Mouse (Mus musculus) bone marrow, adult 2 months (tissue): ENCODE results near the gene Nfia. TPM values are rescaled to one million over a fixed set of nuclear protein-coding genes. Genes with fewer than 3 reads are reported as not detected.

Experiments used
- H3K27ac ChIP-seq: fragments of 200-500 bp; 2 replicates; pipeline ENCODE4 v1.5.1; 2012; ENCODE audit warnings: low read depth, mild to moderate bottlenecking, control low read depth, inconsistent platforms, low read length; ENCODE audit not compliant: control insufficient read depth, poor library complexity, insufficient read depth
- H3K4me1 ChIP-seq: fragments of 200-500 bp; 2 replicates; pipeline ENCODE4 v1.6.1; 2011; ENCODE audit warnings: low read length; ENCODE audit not compliant: control insufficient read depth, insufficient read depth
- H3K4me3 ChIP-seq: fragments of 200-500 bp; replicated peaks from 2 replicates; pipeline ENCODE3; 2011; ENCODE audit warnings: mild to moderate bottlenecking, low read depth, low read length, control low read depth; ENCODE audit not compliant: control insufficient read depth
- CTCF ChIP-seq: fragments of 200-500 bp; IDR thresholded peaks from 2 replicates; pipeline ENCODE4 v1.5.1; 2011; ENCODE audit warnings: low read length, control low read depth; ENCODE audit not compliant: control insufficient read depth, insufficient read depth
- POLR2A ChIP-seq: fragments of 200-500 bp; IDR thresholded peaks from 2 replicates; pipeline ENCODE4 v1.6.1; 2011; ENCODE audit warnings: low read depth, mild to moderate bottlenecking, control low read depth, low read length, borderline replicate concordance; ENCODE audit not compliant: control insufficient read depth
- WGBS: fragments of 180-500 bp; shearing (Covaris S2); methylation state at CpG from one replicate; pipeline ENCODE4 v1.1.7; 2018; 5-methylcytosine and 5-hydroxymethylcytosine counted together
- polyA plus RNA-seq: library from polyadenylated mRNA; stranded (reverse); fragments of >200 nt; gene quantifications from 2 replicates; pipeline ENCODE4 v1.2.4, GENCODE M21; 2011; ENCODE audit warnings: low replicate concordance; ENCODE audit not compliant: missing spikeins, insufficient read depth, insufficient read length

Gene Nfia
- polyA plus RNA-seq, 1 experiment: 5.8 TPM

DNA sequence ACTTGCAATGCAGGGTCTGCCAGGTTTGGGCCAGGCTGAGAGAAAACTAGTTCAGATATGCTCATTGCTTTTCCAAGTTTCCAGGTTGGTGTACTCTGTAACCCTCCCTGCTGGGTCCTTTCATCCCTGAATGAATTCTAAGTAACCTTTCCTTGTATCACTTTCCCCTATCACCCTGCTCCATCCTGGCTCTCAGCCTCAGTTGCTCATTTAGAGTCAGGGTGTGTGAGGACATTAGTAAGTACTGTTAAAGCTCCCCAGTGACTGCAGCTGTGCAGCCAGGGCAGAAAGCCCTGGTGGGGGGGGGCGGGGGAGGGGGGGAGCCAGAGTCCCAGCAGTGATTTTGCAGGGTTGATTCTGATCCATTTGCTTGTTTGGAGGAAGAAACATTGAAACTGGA is 56.0 kb downstream of the Nfia start:
- TF ChIP-seq CTCF (no peak), POLR2A (no peak)
- Histone ChIP-seq H3K27ac (no peak overlapping the region), H3K4me1 (no peaks in the 10 kb centered on the region; the same call in 1 of the 2 replicates), H3K4me3 (no peak overlapping the region)
- 70% methylated on average over 1 of the region's 1 CpGs for WGBS

DNA sequence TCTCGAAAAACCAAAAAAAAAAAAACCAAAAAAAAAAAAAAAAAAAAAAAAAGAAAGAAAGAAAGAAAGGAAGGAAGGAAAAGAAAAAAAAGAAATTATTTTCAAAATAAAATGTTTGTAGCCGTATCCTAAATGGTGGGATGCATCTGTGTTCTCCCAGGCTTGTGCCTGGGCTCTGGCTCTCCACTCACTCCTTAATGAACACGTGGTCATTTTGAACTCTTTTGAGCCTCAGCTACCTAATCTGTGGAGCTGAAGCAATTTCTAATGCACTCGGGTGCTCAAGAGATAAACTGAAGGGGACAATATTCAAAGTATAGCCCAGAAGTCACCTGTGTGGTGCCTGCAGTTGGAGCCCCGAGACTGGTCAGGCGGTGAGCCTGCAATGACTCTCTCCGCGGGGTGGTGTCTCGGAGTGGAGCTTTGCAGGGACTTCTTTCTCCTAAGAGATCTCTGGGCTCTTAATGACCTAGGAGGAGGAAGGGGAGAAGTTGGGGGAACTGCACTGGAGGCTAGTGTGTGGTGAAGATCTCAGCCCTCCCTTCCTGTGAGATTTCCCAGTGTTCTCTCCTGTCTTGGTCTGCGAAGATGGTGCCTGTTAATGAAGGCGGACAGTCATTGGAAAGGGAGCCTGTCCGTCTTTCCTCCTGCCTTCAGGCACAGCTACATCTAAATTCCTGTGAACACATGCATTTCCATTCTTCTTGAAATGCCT is 57.0 kb downstream of the Nfia start:
- H3K4me3 ChIP-seq: no peak overlapping the region
- WGBS: 76% methylated on average over 11 of the region's 12 CpGs
- H3K4me1 ChIP-seq: no peaks in the 10 kb centered on the region; the same call in 1 of the 2 replicates
- TF ChIP-seq POLR2A (no peak), CTCF (no peak)
- peak overlapping the region; percentile 33 for H3K27ac ChIP-seq

DNA sequence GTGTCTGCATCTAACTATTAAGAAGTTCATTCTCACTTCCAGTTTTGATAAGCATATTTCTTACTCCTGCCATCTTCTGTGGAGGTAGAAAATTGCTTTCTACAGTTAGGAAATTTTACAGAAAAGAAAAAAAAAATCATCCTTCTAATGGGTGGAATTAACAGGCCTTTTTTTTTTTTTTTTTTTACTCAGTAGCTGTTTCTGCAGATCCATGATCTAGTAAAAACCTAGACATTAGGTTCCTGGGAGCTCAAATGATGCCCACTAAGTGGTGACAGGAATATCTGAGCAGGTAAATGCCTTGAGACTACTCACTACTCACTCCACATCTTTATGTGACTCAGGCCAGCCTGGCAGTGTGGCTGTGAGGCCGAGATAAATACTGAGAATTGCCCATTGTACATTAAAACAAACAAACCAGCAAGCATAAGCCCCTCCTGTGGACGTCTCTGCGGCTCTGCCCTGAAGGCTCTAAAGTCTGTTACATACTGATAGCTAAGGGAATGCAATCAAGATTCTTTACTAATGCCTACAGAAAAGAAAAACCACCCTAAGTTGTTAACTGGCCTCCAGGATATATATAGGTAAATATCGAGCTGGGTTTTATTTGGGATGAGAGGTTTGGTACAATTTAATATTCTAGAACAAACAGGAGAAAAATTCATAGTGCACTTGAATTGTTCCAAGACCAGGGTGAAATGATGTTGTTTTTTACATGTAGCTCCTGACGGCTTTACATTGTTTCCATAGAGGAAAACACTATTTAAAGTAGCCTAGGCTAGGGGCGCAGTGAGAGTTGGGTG is 57.7 kb downstream of the Nfia start:
- TF ChIP-seq POLR2A: no peak
- no peak for TF ChIP-seq CTCF
- no peak overlapping the region for H3K4me3 ChIP-seq
- H3K4me1 ChIP-seq: no peaks in the 10 kb centered on the region; the same call in 1 of the 2 replicates
- no peak overlapping the region for H3K27ac ChIP-seq
- WGBS: 54% methylated on average over 6 of the region's 6 CpGs

DNA sequence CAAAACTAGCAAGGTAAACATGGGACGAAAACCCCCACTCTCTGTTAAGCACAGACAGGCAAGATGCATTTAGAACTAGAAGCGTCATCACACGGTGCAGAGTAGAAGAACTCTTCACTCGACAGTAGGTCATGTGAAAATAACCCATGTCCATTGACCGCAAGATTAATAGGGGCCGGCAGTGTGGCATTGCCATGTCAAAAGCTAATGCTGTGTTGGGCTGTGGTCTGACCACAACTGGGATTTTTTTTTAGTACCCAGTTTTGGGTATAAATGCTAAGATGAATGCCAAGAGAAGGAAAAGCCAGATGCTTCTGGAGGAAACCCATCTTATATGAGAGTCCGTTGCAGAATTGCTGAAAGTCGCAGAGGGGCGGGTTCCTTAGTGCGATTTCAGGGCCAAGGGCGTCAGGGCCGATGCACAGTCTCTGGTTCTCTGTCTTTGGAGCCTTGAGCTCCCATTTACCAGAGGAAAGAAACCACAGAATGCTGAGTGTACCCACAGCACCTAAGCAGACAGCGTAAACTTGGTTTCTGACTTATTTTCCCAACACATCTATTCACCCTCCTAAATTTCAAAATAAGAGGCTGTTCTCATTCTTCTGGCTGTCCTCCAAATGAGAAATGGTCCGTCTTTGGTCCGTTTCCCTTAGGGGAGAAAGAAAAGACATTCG is 58.5 kb downstream of the Nfia start:
- TF ChIP-seq CTCF (no peak), POLR2A (no peak)
- Histone ChIP-seq H3K27ac (peak overlapping the region; percentile 55; the same call in 1 of the 2 replicates), H3K4me1 (no peaks in the 10 kb centered on the region; the same call in 1 of the 2 replicates), H3K4me3 (peak overlapping the region; percentile 28)
- 6% methylated on average over 16 of the region's 16 CpGs for WGBS

DNA sequence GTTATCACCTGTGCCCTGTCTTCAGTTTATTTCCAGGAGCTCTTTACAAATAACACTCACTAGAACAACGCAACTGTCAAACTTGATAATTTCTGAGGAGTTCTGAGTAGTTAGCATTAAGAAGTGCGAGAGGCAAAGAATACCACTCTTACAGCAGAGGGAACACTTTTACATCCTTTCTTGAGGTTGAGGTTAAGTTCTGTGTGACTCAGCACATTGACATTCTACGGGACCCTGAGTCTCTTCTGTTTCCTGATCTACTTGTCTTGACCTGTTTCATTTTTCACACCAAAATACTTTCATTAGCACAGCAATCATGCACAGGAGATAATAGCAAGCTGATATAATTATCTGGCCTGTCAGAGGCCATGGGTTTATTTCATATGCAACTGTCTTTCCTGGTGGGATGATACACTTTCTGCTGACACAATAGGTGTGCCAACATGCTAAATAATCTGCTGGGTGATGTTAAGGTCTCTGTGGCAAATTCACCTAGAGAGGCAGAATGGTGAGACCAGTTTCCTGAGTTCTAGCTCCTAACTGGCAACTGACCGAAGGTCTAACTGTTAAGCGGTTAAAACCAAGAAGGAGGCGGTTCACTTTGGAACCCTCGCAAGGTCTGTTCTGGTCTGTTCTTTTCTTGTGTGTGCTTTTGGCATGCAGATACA is 59.2 kb downstream of the Nfia start:
- no peaks in the 10 kb centered on the region; the same call in 1 of the 2 replicates for H3K4me1 ChIP-seq
- WGBS: 14% methylated on average over 7 of the region's 7 CpGs
- H3K27ac ChIP-seq: no peak overlapping the region
- no peak overlapping the region for H3K4me3 ChIP-seq
- TF ChIP-seq CTCF (no peak), POLR2A (no peak)

DNA sequence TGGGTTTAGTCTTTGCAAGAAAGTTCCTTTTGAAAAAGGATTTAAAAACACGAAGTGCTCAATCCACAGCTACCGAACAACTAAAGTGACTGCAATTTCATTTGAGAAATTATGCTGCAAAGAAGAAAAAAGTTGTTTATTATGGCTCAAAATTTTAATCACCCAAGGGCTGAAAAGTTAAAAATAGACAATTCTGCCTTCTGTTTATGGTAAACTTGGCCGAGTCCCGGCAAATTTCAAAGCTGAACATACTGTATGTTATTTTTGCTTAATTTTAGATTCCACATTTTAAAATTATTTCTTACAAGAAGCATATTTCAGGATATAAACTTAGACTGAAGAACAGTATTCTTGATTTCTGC is 59.7 kb downstream of the Nfia start:
- Histone ChIP-seq H3K27ac (no peak overlapping the region), H3K4me1 (peaks cover 2% of the 10 kb centered on the region), H3K4me3 (no peak overlapping the region)
- TF ChIP-seq POLR2A (no peak), CTCF (no peak)
- WGBS: 45% methylated on average over 4 of the region's 4 CpGs

DNA sequence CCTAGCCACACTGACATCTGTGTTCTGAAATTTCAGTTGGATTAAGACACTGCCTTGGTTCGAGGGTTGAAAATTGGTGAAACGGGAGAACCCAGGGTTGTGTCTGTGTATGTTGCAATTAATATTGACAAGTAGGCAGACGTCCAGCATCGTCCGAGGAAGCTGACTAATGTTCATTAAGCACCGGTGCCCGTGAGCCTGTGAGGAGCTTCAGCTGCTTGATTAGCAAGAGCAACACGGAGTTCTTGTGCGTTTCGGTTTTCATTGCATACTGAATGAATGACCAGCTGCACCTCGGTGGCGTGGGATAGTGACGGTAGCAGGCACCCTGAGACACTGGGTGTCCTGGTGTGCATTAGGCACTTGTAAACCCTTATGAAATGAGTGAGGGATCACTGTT is 64.3 kb downstream of the Nfia start:
- 57% methylated on average over 13 of the region's 13 CpGs for WGBS
- no peak overlapping the region for H3K27ac ChIP-seq
- TF ChIP-seq CTCF (no peak), POLR2A (no peak)
- no peak overlapping the region for H3K4me3 ChIP-seq
- H3K4me1 ChIP-seq: peaks cover 2% of the 10 kb centered on the region
